Mouse (Mus musculus) ES-E14 (cell line): ENCODE measurements around the gene Supt3. TPM values are rescaled to one million over a fixed set of nuclear protein-coding genes. Genes with fewer than 3 reads are reported as not detected.

Source experiments
- DNase-seq: peaks from one replicate; pipeline ENCODE4 v3.0.0-alpha.2; 2013; ENCODE audit warnings: low read depth, low spot score
- H3K27ac ChIP-seq: 2 replicates; pipeline ENCODE4 v1.5.1; 2012; ENCODE audit warnings: low read depth, mild to moderate bottlenecking, low read length, moderate library complexity, mixed read lengths; ENCODE audit not compliant: poor library complexity, insufficient read depth, severe bottlenecking
- H3K36me3 ChIP-seq: 2 replicates; pipeline ENCODE4 v1.6.1; 2012; ENCODE audit warnings: mild to moderate bottlenecking, low read length, moderate library complexity, mixed read lengths; ENCODE audit not compliant: control insufficient read depth, poor library complexity, insufficient read depth, severe bottlenecking
- H3K4me1 ChIP-seq, 2 experiments: fragments of 150-350 bp in 1 of 2; sonication (generic) in 1 of 2; 2 replicates each; pipeline ENCODE4 v1.6.1; 2012; ENCODE audit warnings: low read length in 2 of 2, mild to moderate bottlenecking in 1 of 2, mixed read lengths in 1 of 2; ENCODE audit not compliant: control insufficient read depth in 2 of 2, insufficient read depth in 2 of 2, poor library complexity in 1 of 2
- H3K4me3 ChIP-seq, 2 experiments: fragments of 150-350 bp in 1 of 2; sonication (generic) in 1 of 2; 2 replicates each; pipeline ENCODE4 v1.5.1; 2012; ENCODE audit warnings: low read length in 2 of 2, low read depth in 1 of 2, mild to moderate bottlenecking in 1 of 2, mixed read lengths in 1 of 2; ENCODE audit not compliant: insufficient read depth in 1 of 2, poor library complexity in 1 of 2, severe bottlenecking in 1 of 2
- H3K9ac ChIP-seq: 2 replicates; pipeline ENCODE4 v1.6.1; 2012; ENCODE audit warnings: low read depth, mild to moderate bottlenecking, low read length, mixed read lengths; ENCODE audit not compliant: poor library complexity, insufficient read depth, severe bottlenecking
- H3K9me3 ChIP-seq: fragments of 150-350 bp; sonication (generic); 2 replicates; pipeline ENCODE4 v1.6.1; 2012; ENCODE audit warnings: low read depth, mild to moderate bottlenecking, low read length; ENCODE audit not compliant: control insufficient read depth, insufficient read depth
- CHD2 ChIP-seq: IDR thresholded peaks from 2 replicates; pipeline ENCODE4 v1.6.1; 2014; ENCODE audit warnings: mild to moderate bottlenecking, low read depth, low read length, inconsistent platforms
- HCFC1 ChIP-seq: IDR thresholded peaks from 2 replicates; pipeline ENCODE4 v1.6.1; 2012; ENCODE audit warnings: low read length, inconsistent platforms, borderline replicate concordance; ENCODE audit not compliant: insufficient read depth
- MAFK ChIP-seq: IDR thresholded peaks from 2 replicates; pipeline ENCODE4 v1.6.1; 2014; ENCODE audit warnings: mild to moderate bottlenecking, low read depth, low read length, inconsistent platforms; ENCODE audit not compliant: insufficient read depth
- ZC3H11A ChIP-seq: IDR thresholded peaks from 2 replicates; pipeline ENCODE4 v1.6.1; 2012; ENCODE audit warnings: low read depth, mild to moderate bottlenecking, inconsistent platforms, low read length, borderline replicate concordance
- ZNF384 ChIP-seq: IDR thresholded peaks from 2 replicates; pipeline ENCODE4 v1.6.1; 2012; ENCODE audit warnings: low read depth, low read length, inconsistent platforms
- in situ Hi-C, 2 experiments: fragments of 600-800 bp; cut with MboI; formaldehyde crosslinking; loops; one replicate each; pipeline ENCODE4 v1.15.1; 2025; ENCODE audit warnings: low sequenced_read_pairs in 2 of 2, inconsistent platforms in 1 of 2; ENCODE audit not compliant: unreplicated experiment in 2 of 2
- total RNA-seq: library from RNA; depleted of rRNA; stranded (reverse); fragments of 300-350 nt; gene quantifications from 2 replicates; pipeline ENCODE4 v1.2.3, GENCODE M21; 2012

Supt3 gene
- total RNA-seq, 1 experiment: 4.9 TPM

DNA sequence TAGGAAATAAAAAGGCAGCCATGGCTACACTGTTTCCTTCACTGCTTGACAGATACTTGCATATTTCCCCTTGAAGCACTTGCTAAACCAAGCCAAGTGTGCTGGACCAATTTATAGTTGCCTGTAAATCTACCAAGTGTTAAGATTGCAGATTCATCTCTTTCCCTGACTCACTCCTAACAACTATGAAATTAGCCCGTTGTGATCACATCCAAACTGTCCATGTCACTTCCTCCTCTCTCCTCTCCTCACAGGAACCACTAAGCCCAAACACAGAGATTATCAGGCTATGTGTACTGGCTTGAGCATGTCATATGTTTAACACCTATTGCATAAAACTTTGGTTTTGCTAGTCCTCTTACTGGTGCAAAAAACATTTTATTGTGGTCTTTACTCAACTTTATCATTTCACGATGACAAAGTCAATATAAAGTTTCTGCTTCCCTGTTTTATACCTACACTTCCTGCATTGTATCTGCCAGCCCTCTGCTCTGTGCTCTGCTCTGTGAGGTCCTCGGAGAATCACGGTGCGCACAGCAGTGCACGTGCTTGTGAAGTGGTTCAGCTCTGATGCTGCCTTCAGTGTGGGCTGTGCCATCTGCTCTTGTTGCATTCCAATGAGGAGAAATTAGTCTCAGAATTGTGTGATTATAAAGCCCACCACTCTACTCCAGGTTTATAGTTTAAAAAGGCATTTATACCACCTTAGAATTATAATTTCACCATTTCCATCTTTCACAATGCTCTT, 186.3 kb downstream of the Supt3 start:
- H3K4me3 ChIP-seq: no peak overlapping the region
- no peaks in the 10 kb centered on the region for H3K4me1 ChIP-seq
- no peaks in the 10 kb centered on the region for H3K9me3 ChIP-seq
- in situ Hi-C loops: no loop called here
- no peak overlapping the region for H3K9ac ChIP-seq
- no peak overlapping the region for H3K27ac ChIP-seq
- TF ChIP-seq ZC3H11A (no peak), CHD2 (no peak), HCFC1 (no peak), MAFK (no peak), ZNF384 (no peak)
- H3K36me3 ChIP-seq: no peaks in the 10 kb centered on the region
- no peak for DNase-seq

DNA sequence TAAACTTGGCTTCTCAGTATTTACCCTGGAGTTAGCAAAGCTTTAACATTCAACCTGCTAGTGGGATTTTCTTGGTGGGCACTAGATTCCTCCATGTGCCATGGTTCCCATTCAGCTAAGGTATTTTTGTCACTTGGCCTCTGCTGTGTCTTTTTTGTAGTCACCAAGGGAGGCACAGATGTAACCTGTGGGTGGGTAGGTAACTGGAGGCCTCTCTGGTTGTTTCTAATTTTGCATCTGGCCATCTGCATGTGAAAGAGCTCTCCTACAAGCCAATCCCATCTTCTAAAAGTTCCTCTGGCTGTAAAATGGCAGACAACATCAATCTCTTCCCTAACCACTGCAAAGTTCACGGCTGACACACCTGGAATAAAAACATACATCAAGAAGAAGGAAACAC, 190.2 kb downstream of the Supt3 start:
- TF ChIP-seq HCFC1 (no peak), ZC3H11A (no peak), ZNF384 (no peak), MAFK (no peak), CHD2 (no peak)
- H3K4me1 ChIP-seq: peaks cover 0 to 2% of the 10 kb centered on the region in 2 experiments; a peak in 1 of 4 replicates
- no peak overlapping the region for H3K4me3 ChIP-seq
- H3K27ac ChIP-seq: no peak overlapping the region
- no peaks in the 10 kb centered on the region for H3K36me3 ChIP-seq
- H3K9ac ChIP-seq: no peak overlapping the region
- in situ Hi-C loops: no loop called here
- DNase-seq: no peak
- H3K9me3 ChIP-seq: no peaks in the 10 kb centered on the region

DNA sequence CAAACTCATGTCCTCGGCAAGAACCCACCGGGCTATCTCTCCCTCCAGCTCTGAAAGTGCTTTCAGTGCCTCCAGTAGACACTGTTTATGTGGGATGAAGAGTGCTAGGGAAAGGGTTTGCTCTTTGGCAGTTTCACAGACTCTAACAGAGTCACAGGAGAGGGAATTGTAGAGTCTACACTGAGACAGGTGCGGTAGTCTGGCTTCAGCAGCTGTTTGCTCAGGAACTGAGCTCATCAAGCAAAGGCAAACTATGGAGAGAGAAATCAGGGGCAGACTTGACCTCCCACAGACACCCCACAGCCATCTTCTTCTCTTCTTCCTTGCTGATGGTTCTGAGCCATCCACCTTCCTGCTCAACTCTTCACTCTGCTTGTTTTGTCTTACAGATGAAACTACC, 193.3 kb downstream of the Supt3 start:
- no peak overlapping the region for H3K9ac ChIP-seq
- TF ChIP-seq ZC3H11A (no peak), MAFK (no peak), ZNF384 (no peak), CHD2 (no peak), HCFC1 (no peak)
- in situ Hi-C loops: no loop called here
- DNase-seq: no peak
- peaks cover 0 to 2% of the 10 kb centered on the region in 2 experiments; a peak in 1 of 4 replicates for H3K4me1 ChIP-seq
- no peak overlapping the region for H3K4me3 ChIP-seq
- no peaks in the 10 kb centered on the region for H3K9me3 ChIP-seq
- no peaks in the 10 kb centered on the region for H3K36me3 ChIP-seq
- no peak overlapping the region for H3K27ac ChIP-seq

DNA sequence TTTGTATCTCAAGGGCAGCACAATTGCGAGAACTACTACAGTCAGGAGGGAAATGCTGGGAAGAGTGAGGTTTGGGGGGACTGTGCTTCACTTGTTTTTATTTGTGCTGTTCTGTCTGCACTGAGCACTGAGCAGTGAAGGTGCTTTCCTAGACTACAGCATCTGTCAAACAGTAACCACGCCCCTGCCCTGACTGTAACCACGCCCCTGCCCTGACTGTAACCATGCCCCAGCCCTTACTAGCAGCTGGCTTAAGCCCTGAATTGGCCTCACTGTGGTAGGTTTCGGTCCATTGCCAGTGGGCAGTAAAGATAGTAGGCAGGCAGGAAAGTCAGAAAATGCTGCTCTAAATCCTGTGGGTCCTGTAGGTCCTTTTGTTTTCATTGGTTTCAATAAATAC, 196.5 kb downstream of the Supt3 start:
- no peaks in the 10 kb centered on the region for H3K9me3 ChIP-seq
- in situ Hi-C loops: no loop called here
- H3K27ac ChIP-seq: no peak overlapping the region
- H3K4me1 ChIP-seq: peaks cover 0 to 2% of the 10 kb centered on the region in 2 experiments; a peak in 1 of 4 replicates
- H3K9ac ChIP-seq: no peak overlapping the region
- peak; percentile 6 for DNase-seq
- H3K4me3 ChIP-seq: no peak overlapping the region
- no peaks in the 10 kb centered on the region for H3K36me3 ChIP-seq
- no peak for TF ChIP-seq ZC3H11A
- no peak for TF ChIP-seq MAFK
- TF ChIP-seq ZNF384: no peak
- no peak for TF ChIP-seq HCFC1
- TF ChIP-seq CHD2: no peak

DNA sequence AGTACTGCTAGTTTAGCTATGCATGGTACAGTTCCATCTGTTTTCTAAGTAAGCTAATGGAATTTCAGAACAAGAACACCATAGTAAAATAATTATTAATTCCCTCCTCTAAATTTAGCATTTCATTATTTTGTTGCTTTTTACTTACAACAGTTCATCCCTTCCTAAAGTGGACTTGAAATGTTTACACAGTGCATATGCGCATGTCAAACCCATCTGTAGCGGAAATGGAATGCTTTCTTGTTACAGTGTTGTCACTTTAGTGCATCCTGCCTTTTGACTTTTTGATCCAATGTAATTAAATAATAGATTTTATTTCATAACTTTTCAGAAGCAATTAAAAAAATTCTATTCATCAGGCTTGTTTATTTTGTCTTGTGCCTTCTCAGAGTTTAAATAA, 200.7 kb downstream of the Supt3 start:
- no peak overlapping the region for H3K9ac ChIP-seq
- H3K27ac ChIP-seq: no peak overlapping the region
- in situ Hi-C loops: no loop called here
- H3K4me3 ChIP-seq: no peak overlapping the region
- DNase-seq: no peak
- no peaks in the 10 kb centered on the region for H3K9me3 ChIP-seq
- TF ChIP-seq CHD2 (no peak), ZC3H11A (no peak), ZNF384 (no peak), HCFC1 (no peak), MAFK (no peak)
- H3K36me3 ChIP-seq: no peaks in the 10 kb centered on the region
- H3K4me1 ChIP-seq: no peaks in the 10 kb centered on the region
